Mouse (Mus musculus): Measurements from ENCODE around the gene Crybg3.

Crybg3 gene

GRCm38 (mm10) chr16:59558916-59559299 lies 41.9 kb downstream of the Crybg3 start:
- no peak for TF ChIP-seq GATA4 (IDR thresholded peaks at IDR 0.05; ENCODE audit: insufficient replicate concordance, low read length)

GRCm38 (mm10) chr16:59553490-59554161 lies 47.2 kb downstream of the Crybg3 start:
- TF ChIP-seq GATA4 (IDR thresholded peaks at IDR 0.05; ENCODE audit: insufficient replicate concordance, low read length), result no peak

GRCm38 (mm10) chr16:59551507-59551906 lies 49.3 kb downstream of the Crybg3 start:
- no peak for TF ChIP-seq GATA4 (IDR thresholded peaks at IDR 0.05; ENCODE audit: insufficient replicate concordance, low read length)

GRCm38 (mm10) chr16:59549631-59550030 lies 51.1 kb downstream of the Crybg3 start:
- TF ChIP-seq GATA4 (IDR thresholded peaks at IDR 0.05; ENCODE audit: insufficient replicate concordance, low read length), result no peak

- TF ChIP-seq GATA4 (IDR thresholded peaks at IDR 0.05; ENCODE audit: insufficient replicate concordance, low read length), result no peak
Observed at GRCm38 (mm10) chr16:59548582-59548947, 52.2 kb downstream of the Crybg3 start.

GRCm38 (mm10) chr16:59547887-59548581 lies 52.7 kb downstream of the Crybg3 start:
- TF ChIP-seq GATA4 (IDR thresholded peaks at IDR 0.05; ENCODE audit: insufficient replicate concordance, low read length), result no peak

- TF ChIP-seq GATA4 (IDR thresholded peaks at IDR 0.05; ENCODE audit: insufficient replicate concordance, low read length), result no peak
Observed at GRCm38 (mm10) chr16:59547466-59547865, 53.3 kb downstream of the Crybg3 start.

GRCm38 (mm10) chr16:59545360-59545759 lies 55.4 kb downstream of the Crybg3 start:
- TF ChIP-seq GATA4 (IDR thresholded peaks at IDR 0.05; ENCODE audit: insufficient replicate concordance, low read length), result no peak

- no peak for TF ChIP-seq GATA4 (IDR thresholded peaks at IDR 0.05; ENCODE audit: insufficient replicate concordance, low read length)
Observed at GRCm38 (mm10) chr16:59541382-59541781, 59.4 kb downstream of the Crybg3 start.

GRCm38 (mm10) chr16:59540944-59541343 lies 59.8 kb downstream of the Crybg3 start:
- TF ChIP-seq GATA4 (IDR thresholded peaks at IDR 0.05; ENCODE audit: insufficient replicate concordance, low read length), result no peak

- TF ChIP-seq GATA4 (IDR thresholded peaks at IDR 0.05; ENCODE audit: insufficient replicate concordance, low read length), result no peak
Observed at GRCm38 (mm10) chr16:59535673-59536072, 65.1 kb downstream of the Crybg3 start.

- TF ChIP-seq GATA4 (IDR thresholded peaks at IDR 0.05; ENCODE audit: insufficient replicate concordance, low read length), result no peak
Observed at GRCm38 (mm10) chr16:59534349-59534748, 66.4 kb downstream of the Crybg3 start.

- TF ChIP-seq GATA4 (IDR thresholded peaks at IDR 0.05; ENCODE audit: insufficient replicate concordance, low read length), result no peak
Observed at GRCm38 (mm10) chr16:59532561-59532960, 68.2 kb downstream of the Crybg3 start.

GRCm38 (mm10) chr16:59531243-59531642 lies 69.5 kb downstream of the Crybg3 start:
- no peak for TF ChIP-seq GATA4 (IDR thresholded peaks at IDR 0.05; ENCODE audit: insufficient replicate concordance, low read length)

- no peak for TF ChIP-seq GATA4 (IDR thresholded peaks at IDR 0.05; ENCODE audit: insufficient replicate concordance, low read length)
Observed at GRCm38 (mm10) chr16:59529570-59529969, 71.2 kb downstream of the Crybg3 start.

GRCm38 (mm10) chr16:59526939-59527338 lies 73.8 kb downstream of the Crybg3 start:
- TF ChIP-seq GATA4 (IDR thresholded peaks at IDR 0.05; ENCODE audit: insufficient replicate concordance, low read length), result no peak
